Mouse (Mus musculus): Measurements from ENCODE around the gene Josd1.
"Not testable (repeated sequence)": the region's sequence is repeated elsewhere in the genome, so short reads cannot be mapped to it uniquely, and the experiment has no call there.

Gene Josd1

DNA sequence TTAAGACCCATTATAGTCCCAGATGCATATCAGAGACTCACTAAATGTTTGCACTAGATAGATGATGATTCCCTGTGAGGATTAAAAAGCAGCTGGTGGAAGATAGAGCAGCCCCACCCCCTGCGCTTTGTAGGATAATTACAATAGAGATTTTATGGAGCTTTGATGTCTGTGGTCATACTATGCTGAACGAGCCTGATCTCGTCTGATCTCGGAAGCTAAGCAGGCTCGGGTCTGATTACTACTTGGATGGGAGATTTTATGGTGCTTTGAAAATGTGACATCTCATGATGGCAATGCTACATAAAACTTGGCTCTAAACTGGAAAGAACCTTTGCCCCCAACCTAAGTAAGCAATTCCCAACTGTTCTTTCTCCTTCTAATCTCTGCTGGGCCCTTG lies 4.6 kb upstream of the Josd1 start:
- in situ Hi-C loops (cut with MboI, MseI) = no loop called here

DNA sequence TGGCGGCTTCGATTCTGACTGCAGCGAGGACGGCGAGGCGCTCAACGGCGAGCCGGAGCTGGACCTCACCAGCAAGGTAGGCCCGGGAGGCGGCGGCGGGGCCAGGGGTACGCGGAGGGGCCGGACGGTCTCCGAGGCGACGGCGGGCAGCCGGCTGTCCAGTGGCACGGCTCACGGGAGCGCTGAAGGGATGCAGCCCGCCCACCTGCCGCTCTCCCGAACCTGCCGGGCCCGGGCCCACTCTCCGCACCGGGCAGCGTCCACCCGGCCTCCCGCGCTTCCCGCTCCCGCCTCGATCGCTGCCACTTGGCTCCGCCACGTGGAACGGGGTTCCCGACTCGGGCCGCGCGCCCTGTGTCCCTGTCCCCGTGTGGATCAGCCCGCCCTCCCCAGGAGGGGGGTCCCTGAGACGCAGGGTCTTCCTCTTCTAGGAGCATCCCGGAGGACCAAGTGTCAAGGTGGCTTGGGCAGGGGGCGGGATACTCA lies 3.3 kb upstream of the Josd1 start:
- in situ Hi-C loops (cut with MboI, MseI) = no loop called here

DNA sequence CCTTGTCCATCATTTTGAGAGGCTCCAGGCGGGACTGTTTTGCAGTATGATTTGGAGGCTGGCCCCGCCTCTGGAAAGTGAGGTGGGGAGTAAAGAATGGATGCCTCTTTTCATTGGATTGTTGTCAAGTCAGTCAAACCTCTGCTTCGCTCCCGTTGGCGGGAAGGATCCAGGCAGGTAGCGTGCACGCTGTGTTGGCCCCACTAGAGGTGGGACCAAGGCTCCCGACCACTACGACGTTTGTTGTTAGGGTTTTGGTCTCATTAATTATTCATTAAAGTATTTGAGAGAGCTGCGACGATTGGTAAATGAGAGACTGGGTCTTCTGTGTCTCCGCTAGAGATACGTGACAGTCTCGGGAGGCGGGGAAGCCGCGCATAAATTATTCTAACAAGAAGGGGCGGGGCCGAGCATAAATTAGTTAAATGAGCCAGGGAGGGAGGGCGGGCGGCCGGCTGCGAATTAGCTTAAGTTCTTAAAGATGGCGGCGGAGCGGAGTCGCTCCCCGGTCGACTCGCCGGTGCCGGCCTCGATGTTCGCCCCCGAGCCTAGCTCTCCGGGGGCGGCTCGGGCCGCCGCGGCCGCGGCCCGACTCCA lies 2.8 kb upstream of the Josd1 start, which contains the start of gene Gtpbp1:
TSS of gene Gtpbp1 (plus strand) at position 420 of the 597 bp plus-strand sequence.
- in situ Hi-C loops (cut with MboI, MseI) = no loop called here

DNA sequence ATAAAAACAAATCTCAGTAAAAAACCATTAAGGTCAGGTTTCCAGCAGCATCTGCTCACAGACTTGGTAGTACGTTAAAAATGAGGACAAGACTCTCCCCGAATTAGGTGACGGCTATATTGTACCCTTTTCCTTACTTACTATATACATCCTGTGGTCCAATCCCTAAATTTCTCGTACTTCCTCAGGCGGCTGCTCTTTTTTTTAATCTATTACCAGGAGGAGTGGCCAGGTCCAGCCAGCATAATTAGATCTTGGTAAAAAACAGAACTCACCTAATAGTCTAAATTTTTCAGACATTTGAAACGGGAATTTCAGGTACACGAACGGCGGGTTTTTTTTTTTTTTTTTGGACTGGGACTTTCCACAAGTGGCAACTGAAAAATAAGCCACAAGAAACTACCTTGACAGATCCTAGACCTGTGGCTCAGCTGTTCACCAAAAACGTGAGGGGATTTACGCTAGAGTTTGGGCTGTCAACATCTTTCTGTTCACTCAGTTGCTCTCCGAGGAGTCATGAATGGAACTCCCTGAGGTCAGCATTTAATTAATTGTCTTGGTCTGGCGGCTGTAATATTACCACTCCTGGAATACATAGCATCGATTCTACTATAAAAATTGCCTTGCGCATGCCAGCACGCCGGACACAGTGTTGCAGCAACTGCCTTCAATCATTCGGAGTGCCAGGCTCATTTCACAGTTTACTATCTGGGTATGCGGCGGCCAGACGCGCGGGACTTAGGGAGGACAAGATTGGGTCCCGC lies 2.1 kb upstream of the Josd1 start:
- in situ Hi-C loops (cut with MboI, MseI) = no loop called here

DNA sequence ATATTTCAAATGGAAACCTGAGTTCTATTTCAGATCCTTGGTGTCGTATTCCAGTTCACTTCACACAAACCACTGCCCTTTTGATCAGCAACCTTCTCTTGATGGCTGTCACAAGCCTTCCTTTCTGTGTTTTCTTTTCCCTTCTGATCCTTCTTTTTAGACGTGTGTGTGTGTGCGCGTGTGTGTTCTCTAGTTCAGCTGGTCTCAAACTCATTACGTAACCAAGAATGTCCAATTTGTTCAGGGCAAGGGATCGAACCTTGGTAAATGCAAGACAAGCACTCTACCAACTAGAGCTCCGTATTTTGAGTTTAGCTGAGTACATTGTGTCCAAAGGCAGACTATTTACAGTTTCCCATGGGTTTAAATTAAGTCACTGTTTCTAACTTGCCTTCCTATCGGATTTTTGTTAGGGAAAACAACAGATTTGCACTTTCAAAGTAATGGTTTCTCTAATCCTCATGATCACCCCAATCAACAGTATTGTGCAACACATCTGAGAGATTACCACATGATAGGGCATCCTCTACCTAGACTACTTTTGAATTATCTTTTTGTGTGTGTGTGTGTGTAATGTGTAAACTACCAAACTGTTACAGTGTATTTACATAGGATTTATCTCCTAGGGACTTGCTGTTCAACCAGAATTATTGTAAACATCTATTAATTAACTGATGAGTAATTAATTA lies 693 bp upstream of the Josd1 start:
- in situ Hi-C loops (cut with MboI, MseI) = no loop called here

DNA sequence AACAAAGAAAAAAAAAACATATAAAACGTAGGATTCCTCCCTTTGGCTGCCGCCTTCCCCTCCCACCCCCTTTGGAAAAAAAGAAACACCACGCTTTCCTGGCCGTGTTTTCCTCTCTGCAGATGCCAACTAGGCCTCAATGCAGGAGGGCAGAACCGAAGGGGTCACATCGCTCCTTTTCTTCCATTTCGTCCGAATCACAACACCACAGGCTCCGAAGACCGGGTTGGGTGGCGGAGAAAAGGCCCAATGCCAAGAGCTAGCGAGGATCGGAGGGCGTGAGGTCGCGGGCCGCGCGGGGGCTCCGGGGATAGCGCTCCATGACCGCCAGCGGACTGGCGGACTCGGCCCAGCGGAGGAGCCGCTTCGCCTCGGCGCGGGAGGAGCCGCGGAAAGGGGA lies 544 bp downstream of the Josd1 start:
- in situ Hi-C loops (cut with MboI, MseI) = no loop called here

DNA sequence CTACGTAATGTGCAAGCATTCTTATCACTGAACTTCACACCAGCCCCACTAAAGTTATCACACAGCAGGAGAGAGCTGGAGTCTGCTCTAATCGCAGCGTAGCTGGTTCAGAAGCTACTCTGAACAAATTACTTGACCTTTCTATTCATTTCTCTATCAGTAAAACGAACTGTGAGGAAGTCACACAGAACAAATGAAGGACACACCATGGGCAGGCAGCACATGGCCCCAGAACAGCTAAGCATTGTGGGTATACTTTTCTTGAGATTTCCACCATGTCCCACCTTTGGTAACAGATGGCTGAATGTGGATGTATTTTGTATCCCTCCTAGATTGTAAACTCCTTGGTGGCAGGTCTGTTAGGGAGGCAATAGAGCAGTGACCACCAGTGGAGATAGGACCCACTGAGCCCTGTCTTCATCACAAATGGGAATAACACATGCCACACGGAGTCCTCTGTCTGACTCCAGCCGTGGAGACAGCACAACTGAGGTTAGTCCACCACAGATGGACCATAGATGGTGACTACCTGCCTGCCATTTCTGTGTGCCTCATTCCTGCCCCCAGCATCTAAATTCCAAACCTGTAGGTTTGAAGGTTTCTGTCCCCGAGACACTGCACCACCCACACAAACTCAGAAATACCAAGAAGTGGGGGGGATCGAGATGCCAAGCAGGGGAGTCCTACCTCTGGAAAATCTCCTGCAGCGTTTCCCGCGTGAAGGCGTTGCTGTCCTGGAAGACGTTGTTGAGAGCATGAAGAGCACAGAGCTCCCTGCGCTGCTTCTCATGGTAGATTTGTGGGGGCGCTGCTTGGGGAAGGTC lies 1.5 kb downstream of the Josd1 start:
- in situ Hi-C loops (cut with MboI, MseI) = no loop called here

DNA sequence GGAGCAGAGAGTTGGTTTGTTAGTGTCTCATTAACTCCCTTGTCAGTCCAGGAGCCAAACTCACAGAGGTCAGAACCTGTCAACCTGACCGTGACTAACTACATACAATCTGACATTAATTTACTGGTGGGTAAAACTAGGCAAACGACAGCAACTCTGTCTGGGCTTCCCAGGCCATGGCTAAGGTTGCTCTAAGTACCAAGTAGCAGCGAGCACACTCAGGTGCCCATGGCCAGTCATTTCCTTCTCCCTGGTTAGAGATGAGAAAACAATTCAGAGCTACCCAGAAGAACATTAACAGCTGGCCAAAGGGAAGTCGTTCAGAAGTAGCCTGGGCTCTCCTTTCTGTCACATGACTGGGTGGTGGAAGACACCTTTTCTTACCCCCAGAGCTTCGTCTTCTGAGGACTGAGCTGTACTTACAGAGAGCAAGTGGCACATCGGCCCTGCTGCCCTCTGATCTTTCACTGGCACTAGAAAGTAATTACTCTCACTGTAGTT lies 2.5 kb downstream of the Josd1 start:
- in situ Hi-C loops (cut with MboI, MseI) = no loop called here

DNA sequence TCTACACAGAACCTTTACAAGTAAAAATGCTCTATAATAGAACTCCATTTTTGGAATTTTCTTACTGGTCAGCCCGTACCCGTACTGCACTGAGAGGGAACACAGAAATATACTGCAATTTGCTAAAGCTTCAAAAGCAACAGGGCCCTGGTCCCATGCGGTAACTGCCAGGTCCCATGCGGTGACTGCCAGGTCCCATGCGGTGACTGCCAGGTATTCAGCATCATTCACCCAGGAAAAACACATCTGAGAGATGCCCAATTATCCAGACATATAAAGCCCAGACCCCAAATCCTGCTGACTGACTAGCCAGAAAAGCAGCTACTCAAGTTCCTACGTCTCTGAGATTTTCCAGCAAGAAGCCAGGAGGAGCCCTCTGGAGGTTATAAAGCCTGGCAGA lies 3.1 kb downstream of the Josd1 start:
- in situ Hi-C loops (cut with MboI, MseI) = no loop called here

DNA sequence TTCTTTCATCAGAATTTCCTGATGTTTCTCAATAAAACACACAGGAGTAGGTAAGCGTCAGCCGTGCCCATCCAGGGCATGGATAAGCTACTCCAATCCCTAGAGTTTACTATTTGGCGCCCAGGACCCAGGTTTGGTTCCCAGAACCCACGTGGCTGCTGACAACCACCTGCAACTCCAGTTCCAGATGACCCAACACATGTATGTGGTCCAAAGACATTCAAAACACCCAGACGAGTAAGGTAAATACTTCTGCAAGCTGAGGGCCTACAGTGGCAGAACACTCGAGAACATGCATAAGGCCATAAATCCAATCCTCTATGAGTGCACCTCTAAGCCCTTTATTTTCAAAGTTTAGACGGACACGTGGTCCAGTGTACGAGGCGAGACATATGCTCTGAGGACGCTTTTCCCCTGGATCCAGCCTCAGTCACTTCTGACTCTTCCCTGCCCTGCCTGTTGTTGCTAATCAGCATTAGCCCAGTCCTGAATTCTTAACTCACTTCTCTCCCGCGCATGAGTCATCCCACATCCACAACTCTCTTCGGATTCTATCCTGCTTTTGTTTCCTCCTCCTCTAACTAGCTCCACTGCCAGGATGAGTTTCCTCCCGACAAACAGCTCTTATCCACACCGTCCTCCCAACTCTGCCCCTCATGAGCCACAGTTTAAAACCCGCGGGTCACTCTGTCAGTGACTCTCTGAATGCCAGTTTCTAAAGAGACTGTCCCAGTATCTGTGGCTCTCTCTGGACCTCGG lies 3.8 kb downstream of the Josd1 start:
- in situ Hi-C loops (cut with MboI, MseI) = no loop called here

DNA sequence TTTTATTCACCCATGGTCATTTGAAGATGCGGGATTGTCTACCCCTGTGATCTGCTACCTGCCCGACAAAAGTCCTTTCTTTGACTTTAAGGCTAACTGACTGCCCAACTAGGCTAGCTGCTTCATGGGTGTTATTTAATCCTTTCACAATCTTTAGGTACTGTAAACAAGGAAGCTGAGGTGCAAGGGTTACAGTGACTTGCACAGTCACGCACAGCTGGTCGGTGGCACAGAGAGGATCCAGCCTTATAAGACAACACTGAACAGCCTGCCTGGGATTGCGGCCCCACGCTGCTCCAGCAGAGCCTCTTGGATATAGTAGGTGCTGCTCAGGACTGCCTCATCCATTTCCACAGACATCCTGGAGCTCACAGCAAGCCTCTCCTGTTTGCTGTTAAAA lies 4.6 kb downstream of the Josd1 start:
- in situ Hi-C loops (cut with MboI, MseI) = no loop called here

DNA sequence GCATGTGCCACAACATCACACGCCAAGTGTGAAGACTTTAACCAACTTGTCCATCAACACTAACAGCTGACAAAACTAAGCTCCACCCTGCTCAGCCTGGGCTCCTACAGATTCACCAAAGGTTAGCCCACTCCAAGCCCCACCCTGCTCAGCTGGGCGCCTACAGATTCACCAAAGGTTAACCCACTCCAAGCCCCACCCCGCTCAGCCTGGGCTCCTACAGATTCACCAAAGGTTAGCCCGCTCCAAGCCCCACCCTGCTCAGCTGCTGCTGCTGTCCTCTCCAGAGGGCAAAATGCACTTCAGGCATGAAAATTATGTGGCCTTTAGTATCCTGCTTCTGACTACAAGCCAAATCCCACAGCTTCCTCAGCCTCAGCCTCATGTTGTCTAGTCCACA lies 5.7 kb downstream of the Josd1 start:
- in situ Hi-C loops (cut with MboI, MseI) = no loop called here

DNA sequence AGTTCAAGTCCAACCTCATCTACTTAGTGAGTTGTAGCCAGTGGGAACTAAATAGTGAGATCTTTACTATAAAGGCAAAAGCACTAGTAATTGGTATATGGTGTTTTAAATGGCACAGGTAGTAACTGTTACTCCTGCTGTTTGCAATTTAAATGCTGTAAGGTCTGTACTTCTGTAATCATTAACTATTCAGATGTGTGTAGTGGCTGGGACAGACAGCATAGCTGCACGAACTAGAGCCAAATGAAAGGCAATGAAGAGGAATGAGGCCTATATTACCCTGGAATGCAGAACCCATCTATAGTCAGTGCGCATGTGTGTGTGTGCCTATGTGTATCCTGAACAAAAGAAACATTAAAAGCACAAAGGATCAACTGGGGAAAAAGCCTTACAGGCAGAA lies 9.8 kb downstream of the Josd1 start:
- in situ Hi-C loops (cut with MboI, MseI) = loop anchor here (5.0 kb wide), 1 partner anchor 49 kb away; no protein-coding TSS in a partner anchor

DNA sequence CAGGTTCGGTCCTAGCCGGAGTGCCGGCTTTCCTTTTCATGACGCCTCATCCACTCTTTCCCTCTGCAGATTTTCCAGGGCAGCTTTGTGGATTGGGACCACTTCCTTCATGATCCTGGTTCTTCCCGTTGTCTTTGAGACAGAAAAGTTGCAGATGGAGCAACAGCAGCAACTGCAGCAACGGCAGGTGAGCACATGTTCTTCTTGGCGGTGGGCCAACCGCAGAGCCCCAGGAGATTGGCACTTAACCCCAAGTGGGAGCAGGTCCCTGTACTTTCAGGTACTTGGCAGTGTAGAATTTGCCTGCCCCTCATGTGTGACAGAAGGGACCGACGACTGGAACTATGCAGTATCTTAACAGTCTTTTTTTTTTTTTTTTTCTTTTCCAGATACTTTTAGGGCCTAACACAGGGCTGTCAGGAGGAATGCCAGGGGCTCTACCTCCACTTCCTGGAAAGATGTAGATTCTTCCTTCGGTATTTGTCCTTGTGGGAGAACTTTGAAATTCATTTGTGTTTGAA lies 15.8 kb downstream of the Josd1 start:
- in situ Hi-C loops (cut with MboI, MseI) = not testable (repeated sequence)

DNA sequence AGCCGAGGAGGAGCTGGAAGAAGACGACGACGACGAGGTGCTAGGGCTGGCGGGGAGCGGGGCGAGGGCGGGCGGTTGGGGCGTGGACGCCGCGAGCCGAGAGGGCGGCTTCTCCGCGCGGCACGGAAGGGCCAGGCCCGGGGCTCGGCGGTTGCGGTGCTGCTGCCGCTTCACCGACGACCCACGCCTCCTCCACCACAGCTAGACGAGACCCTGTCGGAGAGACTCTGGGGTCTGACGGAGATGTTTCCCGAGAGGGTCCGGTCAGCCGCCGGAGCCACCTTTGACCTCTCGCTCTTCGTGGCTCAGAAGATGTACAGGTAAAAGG lies 16.8 kb downstream of the Josd1 start:
- in situ Hi-C loops (cut with MboI, MseI) = no loop called here

DNA sequence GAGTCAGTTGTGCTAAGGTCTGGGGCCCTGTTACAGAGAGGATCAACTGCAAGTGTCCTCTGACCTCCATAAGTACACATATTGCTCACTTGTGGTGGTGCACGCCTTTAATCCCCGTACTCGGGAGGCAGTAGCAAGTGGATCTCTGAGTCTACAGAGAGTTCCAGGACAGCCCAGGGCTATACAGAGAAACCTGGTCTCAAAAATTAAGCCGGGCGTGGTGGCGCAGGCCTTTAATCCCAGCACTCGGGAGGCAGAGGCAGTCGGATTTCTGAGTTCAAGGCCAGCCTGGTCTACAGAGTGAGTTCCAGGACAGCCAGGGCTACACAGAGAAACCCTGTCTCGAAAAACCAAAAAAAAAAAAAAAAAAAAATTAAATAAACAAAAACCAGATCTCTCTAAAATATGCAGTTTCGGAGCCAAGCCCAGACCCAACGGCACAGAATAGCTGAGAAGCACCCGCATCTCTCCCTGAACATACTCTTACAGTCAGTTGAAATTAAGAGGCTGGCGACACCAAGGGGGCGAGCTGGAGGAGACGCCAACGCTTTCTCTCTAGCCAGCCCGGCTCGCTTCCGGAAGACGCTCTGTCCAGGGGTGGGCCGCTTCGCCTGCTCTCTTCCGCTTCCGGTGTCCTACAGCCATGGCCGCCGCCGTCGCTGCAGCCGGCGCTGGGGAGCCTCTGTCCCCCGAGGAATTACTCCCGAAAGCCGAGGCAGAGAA lies 17.3 kb downstream of the Josd1 start, which contains the start of gene Tomm22:
TSS of gene Tomm22 (plus strand) at position 613 of the 723 bp plus-strand sequence.
- in situ Hi-C loops (cut with MboI, MseI) = no loop called here

DNA sequence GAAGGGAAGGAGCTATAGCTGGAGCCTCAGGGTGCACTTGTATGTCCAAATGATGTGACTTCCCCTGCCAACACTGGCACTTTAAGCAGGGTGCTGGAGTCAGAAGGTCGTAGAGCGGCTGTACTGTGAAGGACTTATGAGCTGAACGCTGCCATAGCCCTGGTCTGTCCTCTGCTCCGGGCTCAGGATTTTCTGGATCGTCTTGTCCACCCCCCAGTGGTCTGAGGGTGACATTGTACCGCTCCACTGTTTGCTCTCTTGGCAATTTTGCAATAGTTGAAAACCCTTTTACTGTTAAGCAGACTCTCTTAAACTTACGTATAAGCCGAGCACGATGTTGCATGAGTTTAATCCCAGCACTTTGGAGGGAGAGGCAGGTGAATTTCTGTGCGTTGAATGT lies 18.5 kb downstream of the Josd1 start:
- in situ Hi-C loops (cut with MboI, MseI) = no loop called here

DNA sequence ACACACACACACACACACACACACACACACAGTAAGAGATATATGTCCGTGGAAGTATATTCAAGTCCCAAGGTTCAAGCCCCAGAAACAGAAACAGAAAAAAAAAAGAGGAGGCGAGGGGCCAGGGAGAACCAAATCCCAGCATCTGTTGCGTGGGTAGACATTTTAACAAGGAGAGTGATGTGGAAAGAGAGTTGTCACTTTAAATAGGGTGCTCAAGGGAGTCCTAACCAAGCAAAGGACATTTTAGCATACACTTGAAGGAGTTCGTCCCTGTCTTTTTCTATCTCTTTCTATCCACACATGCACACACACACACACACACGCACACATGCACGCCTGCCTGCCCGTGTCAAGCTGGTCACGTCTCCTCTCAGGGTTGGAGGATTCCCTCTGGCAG lies 23.1 kb downstream of the Josd1 start:
- in situ Hi-C loops (cut with MboI, MseI) = no loop called here

DNA sequence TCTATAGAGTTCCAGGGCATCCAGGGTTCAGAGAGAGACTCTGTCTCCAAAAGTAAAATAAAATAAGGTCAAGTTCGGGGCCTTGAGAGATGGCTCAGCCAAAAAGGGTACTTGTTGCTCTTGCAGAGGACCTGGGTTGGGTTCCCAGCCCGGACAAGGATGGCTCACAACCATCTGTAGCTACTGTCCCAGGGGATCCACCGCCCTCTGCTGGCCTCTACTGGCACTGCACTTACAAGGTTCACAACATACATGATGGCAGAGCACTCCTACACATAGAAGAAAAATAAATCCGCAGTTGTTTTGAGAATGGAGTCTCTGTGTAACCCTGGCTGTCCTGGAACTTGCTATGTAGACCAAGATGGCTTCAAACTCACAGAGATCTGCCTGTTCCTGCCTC lies 25.9 kb downstream of the Josd1 start:
- in situ Hi-C loops (cut with MboI, MseI) = no loop called here
